Mouse (Mus musculus) heart, adult 2 months (tissue): ENCODE data around the gene Rflna.

ENCODE experiments used
- CTCF ChIP-seq: fragments of 200-600 bp; IDR thresholded peaks from 2 replicates; pipeline ENCODE4 v1.8.1; 2022; ENCODE audit warnings: antibody characterized with exemption, mild to moderate bottlenecking, moderate library complexity
- EP300 ChIP-seq: fragments of 200-500 bp; IDR thresholded peaks from 2 replicates; pipeline ENCODE4 v1.6.1; 2011; ENCODE audit warnings: low read depth, low read length, control low read depth; ENCODE audit not compliant: insufficient read depth
- POLR2A ChIP-seq: fragments of 200-500 bp; IDR thresholded peaks from 2 replicates; pipeline ENCODE4 v1.6.1; 2011; ENCODE audit warnings: mild to moderate bottlenecking, low read depth, low read length, control low read depth; ENCODE audit not compliant: insufficient read depth

GRCm38 (mm10) chr5:125015576-125015975 is 12.6 kb downstream of the Rflna start:
- TF ChIP-seq CTCF: no peak
- TF ChIP-seq POLR2A: no peak
- TF ChIP-seq EP300: no peak
